Mouse (Mus musculus): Measurements from ENCODE around the gene Erp44.

Erp44 gene

DNA sequence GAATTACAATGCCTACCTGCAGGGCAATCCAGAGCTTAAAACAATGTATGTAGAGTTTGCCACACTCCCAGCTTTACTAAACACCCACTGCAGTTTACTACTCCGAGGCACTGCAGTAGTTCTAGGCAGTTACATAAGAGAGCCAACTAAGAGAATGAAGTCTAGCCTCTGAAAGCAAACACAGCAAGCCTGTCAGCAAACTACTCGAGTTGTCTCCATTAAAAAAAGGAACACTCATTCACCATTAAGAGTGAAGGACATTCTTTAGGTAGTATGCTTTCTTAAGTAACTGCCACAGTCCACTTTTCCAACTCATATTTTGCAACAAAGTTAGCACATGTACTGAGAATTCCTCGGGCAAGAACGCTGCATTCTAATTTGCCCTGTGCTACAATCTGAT, 40.3 kb downstream of the Erp44 start:
- no peak for DNase-seq (ENCODE audit: low read depth, low spot score)

- no peak for DNase-seq (ENCODE audit: low read depth, low spot score)
Observed at GRCm38 (mm10) chr4:48236721-48237120, 42.6 kb downstream of the Erp44 start.

- no peak for DNase-seq (ENCODE audit: low read depth, low spot score)
Observed at GRCm38 (mm10) chr4:48226800-48227199, 52.6 kb downstream of the Erp44 start.

DNA sequence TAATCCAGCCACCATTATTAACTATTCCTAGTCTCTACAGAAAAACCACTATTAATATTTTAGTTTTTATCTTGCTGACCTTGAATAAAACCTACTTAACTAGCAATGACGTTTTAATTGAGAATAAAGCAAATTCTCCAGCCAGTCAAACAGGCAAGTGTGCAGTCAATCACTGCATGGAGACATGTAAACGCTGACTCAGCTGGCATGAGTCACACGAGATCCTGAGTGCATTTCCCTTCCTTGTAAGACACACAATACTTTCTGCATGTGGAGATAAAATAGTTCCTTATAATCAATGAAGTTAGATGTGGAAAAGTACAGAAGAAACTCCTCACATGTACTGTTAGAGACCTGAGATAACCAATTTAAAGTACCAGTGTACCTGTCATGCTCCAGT, 53.8 kb downstream of the Erp44 start:
- DNase-seq (ENCODE audit: low read depth, low spot score): no peak

GRCm38 (mm10) chr4:48225173-48225572, 54.2 kb downstream of the Erp44 start:
- DNase-seq (ENCODE audit: low read depth, low spot score): peak; percentile 30

DNA sequence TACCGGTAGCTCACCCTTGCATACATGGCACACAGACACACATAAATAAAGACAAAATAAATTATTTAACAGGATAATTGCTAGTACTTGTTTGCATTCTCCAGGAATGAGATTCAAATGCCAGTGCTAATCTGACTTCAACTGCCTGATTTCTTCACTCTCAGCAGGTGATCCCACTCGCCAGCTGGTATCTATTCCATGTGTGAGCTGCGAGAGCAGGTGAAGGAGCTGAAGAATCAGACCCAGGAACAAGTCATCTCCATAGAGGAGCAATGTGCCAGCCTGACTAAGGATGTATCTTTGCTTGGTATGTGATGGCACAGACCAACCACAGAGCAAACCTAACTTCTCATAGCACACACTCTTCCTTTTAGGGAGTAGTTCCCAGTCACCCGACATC, 75.8 kb downstream of the Erp44 start:
- no peak for DNase-seq (ENCODE audit: low read depth, low spot score)

GRCm38 (mm10) chr4:48198447-48198846, 80.9 kb downstream of the Erp44 start:
- DNase-seq (ENCODE audit: low read depth, low spot score): no peak

GRCm38 (mm10) chr4:48197925-48198324, 81.4 kb downstream of the Erp44 start:
- DNase-seq (ENCODE audit: low read depth, low spot score): no peak

DNA sequence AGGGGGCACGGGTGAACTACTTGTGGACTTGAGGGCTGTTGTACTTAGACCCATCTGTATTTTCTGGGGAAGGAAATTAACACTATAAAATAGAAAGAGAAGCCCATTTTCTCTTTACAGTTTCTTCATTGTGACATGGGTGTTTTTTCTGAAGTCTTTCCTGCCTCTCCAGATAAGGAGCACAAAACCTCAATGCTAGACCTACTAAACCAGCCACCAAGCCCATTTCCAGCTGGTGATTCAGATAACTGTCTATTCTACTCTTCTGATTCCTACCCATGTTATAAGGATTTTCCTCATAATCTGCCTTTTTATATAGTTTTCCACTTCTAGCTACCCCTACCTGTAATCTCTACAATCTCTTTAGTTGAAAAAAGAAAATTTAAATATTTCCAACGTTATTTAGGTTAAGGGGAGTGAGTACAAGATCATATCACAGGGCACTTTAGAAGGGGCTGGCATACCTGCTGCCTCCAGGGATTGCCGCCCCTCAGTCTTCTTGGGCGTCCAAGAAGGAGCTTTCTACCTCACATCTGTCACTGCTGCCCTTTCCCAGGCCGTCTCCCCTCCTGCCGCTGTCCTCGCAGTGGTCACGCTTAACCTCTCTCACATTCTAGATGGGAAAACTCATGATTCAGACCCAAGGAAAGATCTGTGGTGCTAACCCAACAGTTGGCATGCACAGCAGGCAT, 97.1 kb downstream of the Erp44 start:
- no peak for DNase-seq (ENCODE audit: low read depth, low spot score)

- DNase-seq (ENCODE audit: low read depth, low spot score): no peak
Observed at GRCm38 (mm10) chr4:48181366-48181765, 98.0 kb downstream of the Erp44 start.

DNA sequence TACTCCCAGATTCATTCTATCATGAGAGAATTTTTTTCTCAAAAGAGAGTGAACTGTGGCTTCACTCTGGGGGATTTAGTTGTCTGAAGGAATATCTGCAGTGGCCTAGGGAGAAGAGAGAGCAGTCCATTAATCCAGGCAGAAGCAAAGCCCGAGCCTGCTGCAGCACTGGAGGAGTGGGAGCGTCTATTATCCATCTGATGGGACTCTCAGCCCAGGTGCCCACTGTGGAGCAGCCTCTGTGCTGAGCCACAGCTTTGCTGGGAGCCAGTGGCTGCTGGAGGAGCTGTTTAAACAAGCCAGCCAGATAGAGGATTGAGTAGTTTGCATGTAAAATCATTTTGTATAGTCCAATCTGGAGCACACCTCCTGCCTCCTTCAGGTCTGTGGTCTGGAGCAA, 98.4 kb downstream of the Erp44 start:
- no peak for DNase-seq (ENCODE audit: low read depth, low spot score)

DNA sequence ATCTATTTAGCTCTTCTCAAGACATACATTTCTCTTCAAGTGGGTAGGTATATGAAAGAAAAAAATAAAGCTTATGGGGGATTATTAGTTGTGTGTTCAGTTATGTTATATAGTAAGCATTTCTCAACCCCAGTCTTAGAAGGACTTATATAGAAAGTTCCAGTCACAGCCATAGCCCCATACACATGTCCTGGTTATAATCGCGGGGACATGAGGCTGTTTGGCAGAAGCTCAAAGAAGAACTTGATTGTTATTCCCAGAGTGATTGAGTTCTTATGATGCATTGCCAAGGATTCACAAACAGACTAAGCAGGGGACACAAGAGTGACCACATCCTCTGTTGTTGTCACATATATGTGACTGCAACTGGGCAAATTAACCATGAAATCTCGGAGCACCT, 103.7 kb downstream of the Erp44 start:
- DNase-seq (ENCODE audit: low read depth, low spot score): no peak

- no peak for DNase-seq (ENCODE audit: low read depth, low spot score)
Observed at GRCm38 (mm10) chr4:48163851-48164250, 115.5 kb downstream of the Erp44 start.

- no peak for DNase-seq (ENCODE audit: low read depth, low spot score)
Observed at GRCm38 (mm10) chr4:48160386-48160785, 119.0 kb downstream of the Erp44 start.

DNA sequence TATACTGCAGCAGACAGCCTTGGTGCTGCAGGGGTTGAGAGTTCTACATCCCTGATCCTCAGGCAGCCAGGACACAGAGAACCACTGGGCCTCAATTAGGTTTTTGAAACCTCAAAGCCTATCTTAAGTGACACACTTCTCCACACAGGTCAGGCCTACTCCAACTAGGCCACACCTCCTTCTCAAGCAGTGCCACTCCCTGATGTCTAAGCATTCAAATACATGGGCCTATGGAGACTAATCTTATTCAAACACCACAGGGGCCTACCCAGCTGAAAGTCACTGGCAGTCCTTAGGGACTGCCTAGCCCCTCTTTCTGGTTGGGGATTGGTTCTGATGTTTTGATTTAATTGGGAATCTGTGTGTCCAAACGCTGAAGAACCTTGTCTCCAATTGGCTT, 123.5 kb downstream of the Erp44 start:
- DNase-seq (ENCODE audit: low read depth, low spot score): no peak

DNA sequence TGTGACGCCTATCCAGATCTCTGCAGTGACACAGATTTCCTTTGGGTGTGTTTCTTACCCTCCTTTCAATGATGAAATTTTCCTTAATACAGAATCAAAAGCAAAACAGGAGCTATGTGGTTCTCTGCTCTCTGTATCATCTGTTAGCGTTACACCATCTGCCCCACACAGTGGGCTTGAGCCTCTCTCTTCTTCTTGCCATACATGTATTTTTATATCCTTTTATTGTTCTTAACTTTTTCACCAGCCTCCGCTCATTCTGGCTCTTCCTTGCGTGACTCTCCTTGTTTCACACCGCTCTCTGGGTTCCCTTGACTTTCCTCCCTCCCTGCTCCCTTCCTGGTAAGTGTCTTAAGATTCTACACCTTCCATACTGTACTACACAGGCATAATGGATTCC, 126.1 kb downstream of the Erp44 start:
- DNase-seq (ENCODE audit: low read depth, low spot score): no peak

DNA sequence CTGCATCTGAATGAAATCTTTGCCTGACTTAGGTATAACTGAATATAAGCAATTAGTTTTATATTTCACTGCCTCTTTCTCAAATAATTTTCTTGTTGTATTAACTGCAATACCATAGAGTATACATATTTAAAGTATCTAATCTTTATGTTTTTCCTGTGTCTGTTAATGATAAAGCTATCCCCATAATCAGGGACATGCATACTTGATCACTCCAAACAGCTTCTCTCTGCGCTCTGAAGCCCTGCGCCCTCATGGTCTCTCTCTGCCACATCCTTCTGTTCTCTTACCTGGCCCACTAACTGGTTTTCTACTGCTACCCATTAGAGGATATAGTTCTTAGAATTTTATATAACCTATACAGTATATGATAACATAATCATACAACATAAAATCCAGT, 129.9 kb downstream of the Erp44 start:
- DNase-seq (ENCODE audit: low read depth, low spot score): no peak
